ENCODE assay signal across 11 mouse cellular contexts in genomic region chr6:51636019-51636568, GRCm38 (mm10).
DNase-seq lines count a peak whose midpoint lies in the region; ATAC-seq lines count a peak whose summit lies in the region.
"Had no signal": no experiment of that assay in that cellular context is flagged by ENCODE, and none has a peak within 500 bp of the region (broad histone marks: within the 10 kb centered on the region; RNA-seq: fewer than 3 reads in every experiment).

No protein-coding gene starts in this region.

- H3K9ac ChIP-seq in forebrain, embryonic 13.5 days = no peak overlapping the region
- H3K9ac ChIP-seq: lung, embryonic 15.5 days had no signal

- no peak overlapping the region for H3K27ac ChIP-seq in forebrain, embryonic 13.5 days
- H3K27ac ChIP-seq in embryonic facial prominence, embryonic 10.5 days (replicated peaks) = no peak overlapping the region
- H3K27ac ChIP-seq: lung, embryonic 15.5 days had no signal

- no peaks in the 10 kb centered on the region for H3K27me3 ChIP-seq in forebrain, embryonic 13.5 days
- H3K27me3 ChIP-seq in embryonic facial prominence, embryonic 10.5 days (replicated peaks; ENCODE audit: low read depth, poor library complexity, severe bottlenecking) = no peaks in the 10 kb centered on the region
- H3K27me3 ChIP-seq: lung, embryonic 15.5 days had no signal

- H3K9me3 ChIP-seq in forebrain, embryonic 13.5 days (replicated peaks) = no peaks in the 10 kb centered on the region
- H3K9me3 ChIP-seq in embryonic facial prominence, embryonic 10.5 days = no peaks in the 10 kb centered on the region
- H3K9me3 ChIP-seq: lung, embryonic 15.5 days had no signal

- H3K4me2 ChIP-seq in forebrain, embryonic 13.5 days = no peak overlapping the region
- H3K4me2 ChIP-seq: lung, embryonic 15.5 days had no signal

- H3K4me3 ChIP-seq in forebrain, embryonic 13.5 days = no peak overlapping the region
- H3K4me3 ChIP-seq in embryonic facial prominence, embryonic 10.5 days = no peak overlapping the region
- H3K4me3 ChIP-seq: erythroblast, embryonic 14.5 days; lung, embryonic 15.5 days had no signal

- H3K4me1 ChIP-seq in forebrain, embryonic 13.5 days = no peaks in the 10 kb centered on the region
- H3K4me1 ChIP-seq in embryonic facial prominence, embryonic 10.5 days = peaks cover 14% of the 10 kb centered on the region

- no peaks in the 10 kb centered on the region for H3K36me3 ChIP-seq in forebrain, embryonic 13.5 days (ENCODE audit: poor library complexity, severe bottlenecking)
- H3K36me3 ChIP-seq in embryonic facial prominence, embryonic 10.5 days (replicated peaks) = no peaks in the 10 kb centered on the region
- H3K36me3 ChIP-seq: lung, embryonic 15.5 days had no signal

- ATAC-seq in forebrain, embryonic 13.5 days = no peak

- 78% methylated on average over 11 of the region's 11 CpGs for WGBS in forebrain, embryonic 13.5 days
- WGBS in embryonic facial prominence, embryonic 10.5 days = 83% methylated on average over 11 of the region's 11 CpGs

- peak; percentile 8 to 27 for DNase-seq in adrenal gland, adult (ENCODE audit: inconsistent age in 2 of 2, low spot score in 1 of 2)
- no peak for DNase-seq in adrenal gland, postnatal 10 days
- peak; percentile 34 to 48 for DNase-seq in spleen, postnatal 36 days (ENCODE audit: low spot score in 2 of 2)
- no peak for DNase-seq in spleen, adult 12 weeks (ENCODE audit: low spot score)
- DNase-seq in lung, postnatal 36 days = peak; percentile 68
- peak; percentile 4 to 33 for DNase-seq in thymus, postnatal 36 days
- DNase-seq in embryonic facial prominence, embryonic 10.5 days (ENCODE audit: low spot score) = no peak
- DNase-seq: cerebellum, adult 9-11 months had no signal

Comparison
In these comparisons a context has a peak if more than half of its experiments do, and no peak if none do; other contexts are left out.
1. DNase-seq: peak in adrenal gland, adult (2 of 2), spleen, postnatal 36 days (2 of 2), lung, postnatal 36 days (single experiment) and thymus, postnatal 36 days (2 of 2); none in adrenal gland, postnatal 10 days (single experiment), spleen, adult 12 weeks (single experiment) and embryonic facial prominence, embryonic 10.5 days (single experiment).